Mouse (Mus musculus) adrenal gland, adult 18-20 months (tissue): Measurements from ENCODE around the gene Mef2c. TPM values are rescaled to one million over a fixed set of nuclear protein-coding genes. Genes with fewer than 3 reads are reported as not detected.

Source experiments
- DNase-seq, 2 experiments: peaks; one replicate each; pipeline ENCODE4 v3.0.0; 2021 to 2022; ENCODE audit warnings: low spot score in 2 of 2
- long read RNA-seq, 2 experiments: library from polyadenylated mRNA; stranded (forward); transcript quantifications; one replicate each; pipeline ENCODE4 v2.0.0; 2021
- total RNA-seq, 2 experiments: library from RNA; stranded (reverse); gene quantifications; 1 replicate in 1 of 2; 2 replicates in 1 of 2; pipeline ENCODE4 v1.2.3; 2021

The Mef2c gene
- total RNA-seq: 10 to 100 TPM; 25.8 to 30.8 TPM
- long read RNA-seq, experiment 1, partial matches to known transcripts: 0 of 8 reads
- long read RNA-seq, experiment 1, other reads (novel, unspliced or antisense): 6 of 8 reads
- long read RNA-seq, experiment 2, transcript Mef2c-227 (10 exons, 3,498 nt): major isoform, 6 of 30 reads
- long read RNA-seq, experiment 2, partial matches to known transcripts: 9 of 30 reads
- long read RNA-seq, experiment 2, other reads (novel, unspliced or antisense): 14 of 30 reads

GRCm38 (mm10) chr13:83503919-83504318 is at the start of gene Mef2c:
Gene Mef2c, plus strand, starts transcription at chr13:83504034.
- DNase-seq: no peak

GRCm38 (mm10) chr13:83458729-83459128 is 45.1 kb upstream of the Mef2c start:
- DNase-seq: no peak

- DNase-seq: no peak
Measured at GRCm38 (mm10) chr13:83459600-83459999, 44.2 kb upstream of the Mef2c start.

- DNase-seq: no peak
Measured at GRCm38 (mm10) chr13:83460620-83461019, 43.2 kb upstream of the Mef2c start.

GRCm38 (mm10) chr13:83461556-83461955 is 42.3 kb upstream of the Mef2c start:
- no peak for DNase-seq

- no peak for DNase-seq
Measured at GRCm38 (mm10) chr13:83466756-83467155, 37.1 kb upstream of the Mef2c start.

- DNase-seq: no peak
Measured at GRCm38 (mm10) chr13:83468794-83469193, 35.0 kb upstream of the Mef2c start.

- no peak for DNase-seq
Measured at GRCm38 (mm10) chr13:83473755-83474154, 30.1 kb upstream of the Mef2c start.

- DNase-seq: no peak
Measured at GRCm38 (mm10) chr13:83480388-83480787, 23.4 kb upstream of the Mef2c start.

- DNase-seq: no peak
Measured at GRCm38 (mm10) chr13:83481310-83481709, 22.5 kb upstream of the Mef2c start.

- DNase-seq: no peak
Measured at GRCm38 (mm10) chr13:83482087-83482486, 21.7 kb upstream of the Mef2c start.

GRCm38 (mm10) chr13:83484215-83484614 is 19.6 kb upstream of the Mef2c start:
- DNase-seq: no peak

- DNase-seq: no peak
Measured at GRCm38 (mm10) chr13:83484721-83485369, 19.0 kb upstream of the Mef2c start.

GRCm38 (mm10) chr13:83492051-83492450 is 11.8 kb upstream of the Mef2c start:
- no peak for DNase-seq

- no peak for DNase-seq
Measured at GRCm38 (mm10) chr13:83497708-83498107, 6.1 kb upstream of the Mef2c start.

- no peak for DNase-seq
Measured at GRCm38 (mm10) chr13:83499526-83499925, 4.3 kb upstream of the Mef2c start.

- no peak for DNase-seq
Measured at GRCm38 (mm10) chr13:83507687-83508086, 3.9 kb downstream of the Mef2c start.

GRCm38 (mm10) chr13:83515013-83515547 is 11.2 kb downstream of the Mef2c start:
- DNase-seq: no peak

GRCm38 (mm10) chr13:83517660-83518609 is 14.1 kb downstream of the Mef2c start:
- peak; percentile 47 to 58 for DNase-seq

- DNase-seq: no peak
Measured at GRCm38 (mm10) chr13:83520807-83521206, 17.0 kb downstream of the Mef2c start.

- DNase-seq: peak; percentile 50 to 52
Measured at GRCm38 (mm10) chr13:83523232-83523969, 19.6 kb downstream of the Mef2c start.
